Mouse (Mus musculus) lung, embryonic 15.5 days (tissue): Measurements from ENCODE around the gene Pard6b. TPM values are rescaled to one million over a fixed set of nuclear protein-coding genes. Genes with fewer than 3 reads are reported as not detected.
A peak's percentile ranks its signal among the peaks of the same experiment; 100 is the strongest.

Experiments
- ATAC-seq: fragments of 200-750 bp; cut with Nextera tagmentation; 2 replicates; pipeline ENCODE4 v1.8.0; 2017; ENCODE audit warnings: moderate number of reproducible peaks, borderline replicate concordance; ENCODE audit not compliant: low FRiP score, low TSS enrichment; ENCODE audit errors: extremely low read depth
- H3K27ac ChIP-seq: fragments of 300-500 bp; sonication (generic); 2 replicates; pipeline ENCODE4 v1.5.1; 2015; ENCODE audit warnings: moderate library complexity, mild to moderate bottlenecking, inconsistent platforms
- H3K27me3 ChIP-seq: fragments of 300-500 bp; sonication (generic); 2 replicates; pipeline ENCODE4 v1.6.1; 2015; ENCODE audit warnings: inconsistent platforms
- H3K36me3 ChIP-seq: fragments of 300-500 bp; sonication (generic); 2 replicates; pipeline ENCODE4 v1.6.1; 2015; ENCODE audit warnings: inconsistent platforms
- H3K4me1 ChIP-seq: fragments of 300-500 bp; sonication (generic); 2 replicates; pipeline ENCODE4 v1.6.1; 2015; ENCODE audit warnings: inconsistent platforms
- H3K4me2 ChIP-seq: fragments of 300-500 bp; sonication (generic); 2 replicates; pipeline ENCODE4 v1.6.1; 2015; ENCODE audit warnings: inconsistent platforms, mild to moderate bottlenecking, moderate library complexity
- H3K4me3 ChIP-seq: fragments of 300-500 bp; sonication (generic); 2 replicates; pipeline ENCODE4 v1.5.1; 2015; ENCODE audit warnings: mild to moderate bottlenecking, inconsistent platforms
- H3K9ac ChIP-seq: fragments of 300-500 bp; sonication (generic); 2 replicates; pipeline ENCODE4 v1.6.1; 2015; ENCODE audit warnings: inconsistent platforms
- H3K9me3 ChIP-seq: fragments of 300-500 bp; sonication (generic); 2 replicates; pipeline ENCODE4 v1.6.1; 2016; ENCODE audit warnings: inconsistent platforms
- WGBS: fragments of 180-500 bp; shearing (Covaris S2); methylation state at CpG from one replicate; pipeline ENCODE4 v1.1.7; 2015; 5-methylcytosine and 5-hydroxymethylcytosine counted together
- polyA plus RNA-seq: library from polyadenylated mRNA; unstranded; fragments of >200 nt; fragmentation: Nextera tagmentation; extraction: Ambion mirVana; gene quantifications from 2 replicates; pipeline ENCODE4 v1.2.1, GENCODE M21; 2015

Gene Pard6b
- polyA plus RNA-seq, 1 experiment from 2014 or later: 12.8 TPM

GRCm38 (mm10) chr2:168085621-168086265 is 4.9 kb downstream of the Pard6b start:
- no peaks in the 10 kb centered on the region for H3K36me3 ChIP-seq
- no peak overlapping the region for H3K4me3 ChIP-seq
- 34% methylated on average over 10 of the region's 10 CpGs for WGBS
- H3K4me2 ChIP-seq: no peak overlapping the region
- peaks cover 26% of the 10 kb centered on the region for H3K27me3 ChIP-seq
- H3K27ac ChIP-seq: no peak overlapping the region
- no peak for ATAC-seq
- peaks cover 13% of the 10 kb centered on the region for H3K4me1 ChIP-seq
- no peaks in the 10 kb centered on the region for H3K9me3 ChIP-seq
- H3K9ac ChIP-seq: no peak overlapping the region

GRCm38 (mm10) chr2:168086318-168086717 is 5.5 kb downstream of the Pard6b start:
- Histone ChIP-seq H3K9me3 (no peaks in the 10 kb centered on the region), H3K36me3 (no peaks in the 10 kb centered on the region), H3K4me1 (peaks cover 9% of the 10 kb centered on the region), H3K27ac (no peak overlapping the region), H3K27me3 (peaks cover 20% of the 10 kb centered on the region), H3K4me2 (no peak overlapping the region), H3K4me3 (no peak overlapping the region), H3K9ac (no peak overlapping the region)
- no peak for ATAC-seq
- WGBS: 45% methylated on average over 6 of the region's 6 CpGs

GRCm38 (mm10) chr2:168086839-168087238 is 6.0 kb downstream of the Pard6b start:
- Histone ChIP-seq H3K27ac (no peak overlapping the region), H3K36me3 (no peaks in the 10 kb centered on the region), H3K9me3 (no peaks in the 10 kb centered on the region), H3K9ac (no peak overlapping the region), H3K27me3 (peaks cover 15% of the 10 kb centered on the region), H3K4me3 (no peak overlapping the region), H3K4me2 (no peak overlapping the region), H3K4me1 (peaks cover 4% of the 10 kb centered on the region; the same call in 1 of the 2 replicates)
- no peak for ATAC-seq
- 81% methylated on average over 9 of the region's 9 CpGs for WGBS

GRCm38 (mm10) chr2:168091560-168091959 is 10.8 kb downstream of the Pard6b start:
- Histone ChIP-seq H3K4me3 (no peak overlapping the region), H3K9ac (no peak overlapping the region), H3K4me2 (no peak overlapping the region), H3K27ac (no peak overlapping the region), H3K27me3 (no peaks in the 10 kb centered on the region), H3K4me1 (peaks cover 17% of the 10 kb centered on the region), H3K9me3 (no peaks in the 10 kb centered on the region), H3K36me3 (no peaks in the 10 kb centered on the region)
- WGBS: 41% methylated on average over 11 of the region's 11 CpGs
- ATAC-seq: no peak

GRCm38 (mm10) chr2:168093077-168093476 is 12.3 kb downstream of the Pard6b start:
- Histone ChIP-seq H3K36me3 (no peaks in the 10 kb centered on the region), H3K27ac (no peak overlapping the region), H3K27me3 (no peaks in the 10 kb centered on the region), H3K4me2 (no peak overlapping the region), H3K4me3 (no peak overlapping the region), H3K9me3 (no peaks in the 10 kb centered on the region), H3K9ac (no peak overlapping the region), H3K4me1 (peaks cover 22% of the 10 kb centered on the region)
- WGBS: 92% methylated on average over 4 of the region's 4 CpGs
- no peak for ATAC-seq

GRCm38 (mm10) chr2:168095077-168095476 is 14.3 kb downstream of the Pard6b start:
- H3K9me3 ChIP-seq: no peaks in the 10 kb centered on the region
- peak overlapping the region; percentile 58 for H3K27ac ChIP-seq
- WGBS: 36% methylated on average over 8 of the region's 8 CpGs
- H3K4me3 ChIP-seq: no peak overlapping the region
- no peaks in the 10 kb centered on the region; the same call in 1 of the 2 replicates for H3K36me3 ChIP-seq
- H3K27me3 ChIP-seq: no peaks in the 10 kb centered on the region
- H3K4me2 ChIP-seq: no peak overlapping the region
- no peak for ATAC-seq
- no peak overlapping the region for H3K9ac ChIP-seq
- H3K4me1 ChIP-seq: peaks cover 22% of the 10 kb centered on the region

GRCm38 (mm10) chr2:168096487-168096886 is 15.7 kb downstream of the Pard6b start:
- ATAC-seq: no peak
- no peaks in the 10 kb centered on the region for H3K27me3 ChIP-seq
- no peak overlapping the region for H3K9ac ChIP-seq
- H3K4me3 ChIP-seq: no peak overlapping the region
- H3K27ac ChIP-seq: no peak overlapping the region
- H3K36me3 ChIP-seq: no peaks in the 10 kb centered on the region; the same call in 1 of the 2 replicates
- H3K9me3 ChIP-seq: no peaks in the 10 kb centered on the region
- WGBS: 67% methylated on average over 3 of the region's 3 CpGs
- H3K4me1 ChIP-seq: peaks cover 22% of the 10 kb centered on the region
- no peak overlapping the region for H3K4me2 ChIP-seq

GRCm38 (mm10) chr2:168098040-168098439 is 17.2 kb downstream of the Pard6b start:
- no peaks in the 10 kb centered on the region; the same call in 1 of the 2 replicates for H3K36me3 ChIP-seq

GRCm38 (mm10) chr2:168100008-168100407 is 19.2 kb downstream of the Pard6b start:
- no peaks in the 10 kb centered on the region for H3K9me3 ChIP-seq
- no peak for ATAC-seq
- no peak overlapping the region for H3K4me3 ChIP-seq
- no peak overlapping the region for H3K4me2 ChIP-seq
- H3K9ac ChIP-seq: no peak overlapping the region
- no peak overlapping the region for H3K27ac ChIP-seq
- H3K27me3 ChIP-seq: no peaks in the 10 kb centered on the region
- WGBS: 70% methylated on average over 13 of the region's 13 CpGs
- peaks cover 24% of the 10 kb centered on the region for H3K4me1 ChIP-seq
- H3K36me3 ChIP-seq: no peaks in the 10 kb centered on the region; the same call in 1 of the 2 replicates

More at GRCm38 (mm10) chr2:168098040-168098439, 17.2 kb downstream of the Pard6b start:
- Histone ChIP-seq H3K27ac (no peak overlapping the region), H3K4me3 (peak overlapping the region; percentile 22; the same call in 1 of the 2 replicates), H3K27me3 (no peaks in the 10 kb centered on the region), H3K9ac (no peak overlapping the region), H3K4me2 (peak overlapping the region; percentile 31), H3K4me1 (peaks cover 22% of the 10 kb centered on the region), H3K9me3 (no peaks in the 10 kb centered on the region)
- peak; percentile 48; the same call in 1 of the 2 replicates for ATAC-seq
- WGBS: 30% methylated on average over 6 of the region's 6 CpGs

GRCm38 (mm10) chr2:168101805-168102204 is 21.0 kb downstream of the Pard6b start:
- H3K9ac ChIP-seq: no peak overlapping the region
- WGBS: 69% methylated on average over 5 of the region's 5 CpGs
- no peaks in the 10 kb centered on the region for H3K27me3 ChIP-seq
- H3K9me3 ChIP-seq: no peaks in the 10 kb centered on the region
- ATAC-seq: no peak
- H3K27ac ChIP-seq: no peak overlapping the region
- H3K4me3 ChIP-seq: no peak overlapping the region
- no peaks in the 10 kb centered on the region; the same call in 1 of the 2 replicates for H3K36me3 ChIP-seq
- H3K4me2 ChIP-seq: no peak overlapping the region
- H3K4me1 ChIP-seq: peaks cover 17% of the 10 kb centered on the region

- 91% methylated on average over 10 of the region's 10 CpGs for WGBS
- H3K36me3 ChIP-seq: no peaks in the 10 kb centered on the region; the same call in 1 of the 2 replicates
Observed at GRCm38 (mm10) chr2:168103341-168103740, 22.5 kb downstream of the Pard6b start.

GRCm38 (mm10) chr2:168104375-168105144 is 23.8 kb downstream of the Pard6b start:
- H3K9me3 ChIP-seq: no peaks in the 10 kb centered on the region
- no peaks in the 10 kb centered on the region for H3K36me3 ChIP-seq
- no peak overlapping the region for H3K4me2 ChIP-seq
- no peak overlapping the region for H3K9ac ChIP-seq
- 50% methylated on average over 22 of the region's 22 CpGs for WGBS
- no peaks in the 10 kb centered on the region for H3K27me3 ChIP-seq
- no peak overlapping the region for H3K4me3 ChIP-seq
- peaks cover 22% of the 10 kb centered on the region for H3K4me1 ChIP-seq
- ATAC-seq: peak; percentile 82
- peak overlapping the region; percentile 73 for H3K27ac ChIP-seq

More at GRCm38 (mm10) chr2:168103341-168103740, 22.5 kb downstream of the Pard6b start:
- ATAC-seq: no peak
- H3K27ac ChIP-seq: no peak overlapping the region
- H3K4me1 ChIP-seq: peaks cover 22% of the 10 kb centered on the region
- no peak overlapping the region for H3K9ac ChIP-seq
- no peaks in the 10 kb centered on the region for H3K27me3 ChIP-seq
- H3K4me2 ChIP-seq: no peak overlapping the region
- no peaks in the 10 kb centered on the region for H3K9me3 ChIP-seq
- H3K4me3 ChIP-seq: no peak overlapping the region
